Mouse (Mus musculus): Measurements from ENCODE around the gene Rpl36al. TPM values are rescaled to one million over a fixed set of nuclear protein-coding genes. Genes with fewer than 3 reads are reported as not detected.

Rpl36al gene
- 734 and 768 TPM in 2 replicates for polyA plus RNA-seq (2015; fragmentation: Nextera tagmentation; extraction: Ambion mirVana)

DNA sequence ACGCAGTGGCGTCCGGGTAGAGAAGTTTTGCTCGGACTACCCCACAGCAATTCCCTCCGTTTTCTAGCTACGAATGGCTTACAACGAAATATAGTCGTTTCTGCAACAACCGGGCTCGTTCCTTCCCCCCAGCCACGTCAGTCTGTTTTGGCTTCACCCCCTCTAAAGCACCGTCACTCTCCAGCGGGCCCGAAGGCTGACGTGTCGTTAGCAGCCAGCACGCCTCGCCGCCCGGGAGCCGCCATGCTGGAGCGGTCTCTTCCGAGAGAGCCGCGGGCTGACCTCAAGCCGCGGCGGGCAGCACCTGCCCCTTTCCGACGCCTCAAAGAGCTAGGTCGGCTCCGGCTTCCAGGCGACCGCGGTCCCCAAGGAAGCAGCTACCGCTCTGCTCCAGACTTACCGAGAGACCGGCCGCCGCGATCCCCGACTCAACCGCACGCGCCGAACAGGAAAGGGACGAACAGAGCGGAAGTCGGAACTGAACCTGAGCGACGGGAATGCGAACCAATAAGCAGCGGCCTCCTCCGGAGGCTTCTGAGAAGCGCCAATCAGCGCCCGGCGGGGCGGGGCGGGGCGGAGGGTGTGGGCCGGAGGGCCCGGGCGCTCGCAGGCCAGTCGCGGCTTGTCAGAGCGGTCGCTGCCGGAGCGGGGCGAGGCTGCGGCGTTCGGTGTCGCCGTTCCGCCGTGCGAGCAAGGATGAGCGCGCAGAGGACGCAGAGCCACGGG lies at the start of gene Rpl36al, which contains the start of gene Mgat2:
Rpl36al (minus strand) TSS at position 501 of the 726 bp plus-strand sequence.
Mgat2 (plus strand) TSS at position 575 of the 726 bp plus-strand sequence.
- Histone ChIP-seq H3K4me3 (replicated peaks; ENCODE audit: low read depth, low read length) (peak within 1 kb of the TSS; percentile 96), H3K9ac (ENCODE audit: low read depth, low read length) (peak within 1 kb of the TSS; percentile 79), H3K27me3 (ENCODE audit: insufficient read depth, low read length) (no peaks in the 10 kb centered on the region), H3K4me2 (ENCODE audit: low read length) (peak within 1 kb of the TSS; percentile 99), H3K36me3 (ENCODE audit: insufficient read depth, low read length) (0 out of 2 replicates have a peak, but pooled peaks cover 4% of the 10 kb centered on the region), H3K4me1 (replicated peaks; ENCODE audit: insufficient read depth, low read length) (peaks cover 11% of the 10 kb centered on the region; the same call in 1 of the 2 replicates), H3K27ac (peak within 1 kb of the TSS; percentile 90), H3K9me3 (replicated peaks; ENCODE audit: low read length) (no peaks in the 10 kb centered on the region)
- peak; percentile 99 for DNase-seq (ENCODE audit: low spot score)
- under 1% methylated on average over 84 of the region's 84 CpGs for WGBS
- ATAC-seq (replicated peaks; ENCODE audit: low FRiP score, low read depth), result peak; percentile 99
- no peak for TF ChIP-seq CTCF (IDR thresholded peaks at IDR 0.05; ENCODE audit: low read depth)

GRCm38 (mm10) chr12:69229251-69229650 lies 45.4 kb upstream of the Rpl36al start:
- no peak for ATAC-seq (replicated peaks; ENCODE audit: low FRiP score, low read depth)
- WGBS, result 70% methylated on average over 2 of the region's 2 CpGs
- TF ChIP-seq CTCF (IDR thresholded peaks at IDR 0.05; ENCODE audit: low read depth), result peak; percentile 54

GRCm38 (mm10) chr12:69227776-69228466 lies 44.0 kb upstream of the Rpl36al start, which contains the start of gene Pole2:
Gene Pole2, minus strand, starts transcription at chr12:69228195.
- 0 out of 2 replicates have a peak, but pooled peaks cover 3% of the 10 kb centered on the region for H3K4me1 ChIP-seq (replicated peaks; ENCODE audit: insufficient read depth, low read length)
- WGBS, result under 1% methylated on average over 37 of the region's 37 CpGs
- TF ChIP-seq CTCF (IDR thresholded peaks at IDR 0.05; ENCODE audit: low read depth), result peak; percentile 27; the same call in 1 of the 2 replicates
- H3K9ac ChIP-seq (ENCODE audit: low read depth, low read length), result peak within 1 kb of the TSS; percentile 63
- H3K4me3 ChIP-seq (replicated peaks; ENCODE audit: low read depth, low read length), result peak within 1 kb of the TSS; percentile 74
- no peaks in the 10 kb centered on the region for H3K36me3 ChIP-seq (ENCODE audit: insufficient read depth, low read length)
- no peaks in the 10 kb centered on the region for H3K27me3 ChIP-seq (ENCODE audit: insufficient read depth, low read length)
- peak; percentile 95 for DNase-seq (ENCODE audit: low spot score)
- peak within 1 kb of the TSS; percentile 80 for H3K27ac ChIP-seq
- H3K9me3 ChIP-seq (replicated peaks; ENCODE audit: low read length), result no peaks in the 10 kb centered on the region
- H3K4me2 ChIP-seq (ENCODE audit: low read length), result peak within 1 kb of the TSS; percentile 50
- ATAC-seq (replicated peaks; ENCODE audit: low FRiP score, low read depth), result peak; percentile 93

More at GRCm38 (mm10) chr12:69229251-69229650, 45.4 kb upstream of the Rpl36al start:
- Histone ChIP-seq H3K9me3 (replicated peaks; ENCODE audit: low read length) (no peaks in the 10 kb centered on the region), H3K27me3 (ENCODE audit: insufficient read depth, low read length) (no peaks in the 10 kb centered on the region), H3K27ac (no peak overlapping the region), H3K4me2 (ENCODE audit: low read length) (no peak overlapping the region), H3K4me3 (replicated peaks; ENCODE audit: low read depth, low read length) (no peak overlapping the region), H3K36me3 (ENCODE audit: insufficient read depth, low read length) (no peaks in the 10 kb centered on the region), H3K9ac (ENCODE audit: low read depth, low read length) (no peak overlapping the region), H3K4me1 (replicated peaks; ENCODE audit: insufficient read depth, low read length) (0 out of 2 replicates have a peak, but pooled peaks cover 3% of the 10 kb centered on the region)
- peak; percentile 50 for DNase-seq (ENCODE audit: low spot score)

- no peak for TF ChIP-seq CTCF (IDR thresholded peaks at IDR 0.05; ENCODE audit: low read depth)
- WGBS, result 59% methylated on average over 19 of the region's 19 CpGs
- Histone ChIP-seq H3K4me3 (replicated peaks; ENCODE audit: low read depth, low read length) (no peak overlapping the region), H3K27ac (no peak overlapping the region; the same call in 1 of the 2 replicates), H3K9me3 (replicated peaks; ENCODE audit: low read length) (no peaks in the 10 kb centered on the region), H3K4me2 (ENCODE audit: low read length) (no peak overlapping the region), H3K9ac (ENCODE audit: low read depth, low read length) (no peak overlapping the region), H3K27me3 (ENCODE audit: insufficient read depth, low read length) (no peaks in the 10 kb centered on the region), H3K4me1 (replicated peaks; ENCODE audit: insufficient read depth, low read length) (no peaks in the 10 kb centered on the region), H3K36me3 (ENCODE audit: insufficient read depth, low read length) (0 out of 2 replicates have a peak, but pooled peaks cover 8% of the 10 kb centered on the region)
- peak; percentile 40 for DNase-seq (ENCODE audit: low spot score)
- ATAC-seq (replicated peaks; ENCODE audit: low FRiP score, low read depth), result peak; percentile 80
Measured at GRCm38 (mm10) chr12:69220613-69221277, 36.9 kb upstream of the Rpl36al start.

DNA sequence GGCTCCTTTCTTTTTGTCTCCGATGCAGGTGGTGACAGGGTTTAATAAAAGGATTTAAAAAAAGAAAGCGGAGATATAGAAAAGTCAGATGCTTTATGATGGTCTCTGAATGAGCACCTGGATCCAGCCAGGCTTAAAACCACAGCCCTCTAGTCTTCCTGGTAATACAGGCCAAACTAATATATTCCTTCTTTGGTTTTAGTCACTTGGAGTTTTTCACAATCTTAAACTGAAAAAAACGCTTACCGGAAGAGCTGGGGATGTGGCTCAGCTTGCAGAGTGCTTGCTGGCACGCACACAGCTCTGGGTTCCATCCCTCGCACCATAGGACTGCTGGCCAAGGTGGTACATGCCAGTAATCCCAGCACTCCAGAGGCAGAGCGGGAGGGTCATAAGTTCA lies 32.7 kb upstream of the Rpl36al start:
- H3K36me3 ChIP-seq (ENCODE audit: insufficient read depth, low read length), result peaks cover 18% of the 10 kb centered on the region; the same call in 1 of the 2 replicates
- no peak for ATAC-seq (replicated peaks; ENCODE audit: low FRiP score, low read depth)

More for the DNA sequence above, 32.7 kb upstream of the Rpl36al start:
- H3K4me1 ChIP-seq (replicated peaks; ENCODE audit: insufficient read depth, low read length), result no peaks in the 10 kb centered on the region
- H3K27ac ChIP-seq, result no peak overlapping the region
- H3K9me3 ChIP-seq (replicated peaks; ENCODE audit: low read length), result no peaks in the 10 kb centered on the region
- TF ChIP-seq CTCF (IDR thresholded peaks at IDR 0.05; ENCODE audit: low read depth), result no peak
- H3K4me3 ChIP-seq (replicated peaks; ENCODE audit: low read depth, low read length), result no peak overlapping the region
- H3K4me2 ChIP-seq (ENCODE audit: low read length), result no peak overlapping the region
- H3K9ac ChIP-seq (ENCODE audit: low read depth, low read length), result no peak overlapping the region
- no peak for DNase-seq (ENCODE audit: low spot score)
- no peaks in the 10 kb centered on the region for H3K27me3 ChIP-seq (ENCODE audit: insufficient read depth, low read length)
- WGBS, result 93% methylated on average over 7 of the region's 7 CpGs

Data from kidney, postnatal 0 days (tissue).